Mouse (Mus musculus): Measurements from ENCODE around the gene Nfic. TPM values are rescaled to one million over a fixed set of nuclear protein-coding genes. Genes with fewer than 3 reads are reported as not detected.
A peak's percentile ranks its signal among the peaks of the same experiment; 100 is the strongest.

The Nfic gene
- polyA plus RNA-seq, 1 experiment from 2014 or later, result 31.5 TPM

DNA sequence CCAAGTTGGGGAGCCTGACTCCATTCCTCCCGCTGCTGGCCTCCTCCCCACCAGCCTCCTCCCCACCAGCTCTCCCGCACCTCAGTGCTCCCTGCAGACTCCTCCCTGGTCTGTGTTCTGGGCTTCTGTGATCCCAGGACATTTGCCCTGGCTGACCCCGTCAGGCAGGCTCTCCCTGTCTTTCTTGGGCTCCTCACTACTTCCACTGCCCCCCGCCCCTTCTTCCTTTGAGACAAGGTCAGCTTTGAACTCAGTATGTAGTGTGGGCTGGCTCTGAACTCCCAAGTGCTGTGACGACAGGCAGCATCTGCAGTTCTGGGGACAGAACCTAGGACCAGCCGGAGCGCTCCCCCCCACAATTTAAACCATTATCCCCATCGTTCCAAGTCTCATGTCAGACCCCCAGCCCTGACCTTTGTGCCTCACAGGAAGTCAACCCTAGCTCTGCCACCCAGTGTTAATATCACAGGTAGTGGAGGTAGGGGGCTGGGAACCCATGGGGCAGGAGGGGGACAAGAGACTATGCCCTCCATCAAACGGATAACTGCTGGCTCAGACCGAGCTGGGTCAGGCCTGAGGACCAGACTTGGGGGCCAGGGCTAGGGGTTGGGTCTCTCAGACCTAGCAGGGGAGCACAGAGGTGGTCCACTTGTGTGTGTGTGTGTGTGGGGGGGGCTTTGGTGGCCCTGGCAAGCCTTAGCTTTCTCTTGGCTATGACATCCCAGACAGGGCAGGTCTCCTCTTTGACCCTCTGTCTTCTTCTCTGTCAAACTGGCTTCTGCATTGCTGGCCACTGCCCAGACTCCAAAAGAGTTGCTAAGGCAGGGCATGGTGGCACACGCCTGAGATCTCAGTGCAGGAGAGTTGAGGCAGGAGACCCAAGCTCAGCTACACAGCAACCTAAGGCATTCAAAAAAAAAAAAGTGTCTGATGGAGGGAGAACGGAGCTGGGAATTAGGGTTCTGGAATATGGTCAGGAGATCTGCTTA lies 37.9 kb downstream of the Nfic start:
- Histone ChIP-seq H3K9me3 (replicated peaks) (no peaks in the 10 kb centered on the region), H3K4me1 (peaks cover 62% of the 10 kb centered on the region), H3K4me3 (peak overlapping the region; percentile 24), H3K4me2 (replicated peaks) (peak overlapping the region; percentile 55), H3K27me3 (peaks cover 15% of the 10 kb centered on the region), H3K36me3 (peaks cover 5% of the 10 kb centered on the region), H3K9ac (peak overlapping the region; percentile 58), H3K27ac (peak overlapping the region; percentile 71)
- WGBS, result 47% methylated on average over 12 of the region's 12 CpGs
- ATAC-seq (ENCODE audit: low FRiP score), result no peak

GRCm38 (mm10) chr10:81416581-81417226 lies 38.7 kb downstream of the Nfic start:
- peak overlapping the region; percentile 24 for H3K4me3 ChIP-seq
- peak overlapping the region; percentile 55 for H3K4me2 ChIP-seq (replicated peaks)
- H3K4me1 ChIP-seq, result peaks cover 70% of the 10 kb centered on the region
- peaks cover 5% of the 10 kb centered on the region for H3K36me3 ChIP-seq
- peaks cover 8% of the 10 kb centered on the region; the same call in 1 of the 2 replicates for H3K27me3 ChIP-seq
- peak overlapping the region; percentile 71 for H3K27ac ChIP-seq
- WGBS, result 0% methylated on average over 26 of the region's 26 CpGs
- peak; percentile 66 for ATAC-seq (ENCODE audit: low FRiP score)
- H3K9me3 ChIP-seq (replicated peaks), result no peaks in the 10 kb centered on the region
- H3K9ac ChIP-seq, result peak overlapping the region; percentile 58

DNA sequence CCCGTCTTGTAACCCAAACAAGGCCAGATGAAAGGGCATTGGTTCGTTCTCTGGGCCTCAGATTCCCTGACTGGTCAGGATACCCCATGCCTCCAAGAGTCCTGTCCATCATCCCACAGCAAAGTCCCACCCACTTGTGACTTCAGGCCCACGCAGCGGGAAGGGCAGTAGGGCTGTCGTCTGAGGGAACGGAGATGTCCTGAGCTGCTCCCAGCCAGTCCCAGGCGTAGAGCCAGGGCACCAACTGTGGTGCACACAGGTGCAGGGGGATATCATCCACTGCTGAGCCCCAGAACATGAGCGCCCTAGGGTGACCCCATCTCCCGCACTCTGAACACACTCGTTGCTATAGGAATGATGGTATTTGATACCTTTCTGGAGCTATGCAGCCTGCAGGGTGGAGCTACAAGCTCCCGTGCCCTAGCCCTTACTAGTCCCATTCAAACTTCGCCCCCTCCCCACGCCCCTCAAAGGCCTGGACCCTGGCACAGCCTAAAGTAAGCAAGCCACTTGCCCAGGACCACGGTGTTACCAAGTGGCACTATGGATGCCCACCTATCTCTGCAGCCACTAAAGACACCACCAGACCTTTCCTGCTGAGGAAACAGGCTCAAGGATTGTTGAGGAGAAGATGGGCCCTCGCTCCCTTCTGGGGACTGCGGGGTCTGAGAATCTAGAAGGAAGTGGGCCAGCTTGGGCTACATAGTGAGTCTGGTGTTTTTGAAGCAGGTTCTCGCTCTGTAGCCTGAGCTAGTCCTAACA lies 39.7 kb downstream of the Nfic start:
- H3K4me2 ChIP-seq (replicated peaks), result no peak overlapping the region
- H3K9me3 ChIP-seq (replicated peaks), result no peaks in the 10 kb centered on the region
- peaks cover 7% of the 10 kb centered on the region; the same call in 1 of the 2 replicates for H3K27me3 ChIP-seq
- H3K4me3 ChIP-seq, result no peak overlapping the region
- peaks cover 79% of the 10 kb centered on the region for H3K4me1 ChIP-seq
- no peak for ATAC-seq (ENCODE audit: low FRiP score)
- H3K9ac ChIP-seq, result no peak overlapping the region
- WGBS, result 62% methylated on average over 17 of the region's 17 CpGs
- H3K27ac ChIP-seq, result peak overlapping the region; percentile 5; the same call in 1 of the 2 replicates
- peaks cover 5% of the 10 kb centered on the region for H3K36me3 ChIP-seq

DNA sequence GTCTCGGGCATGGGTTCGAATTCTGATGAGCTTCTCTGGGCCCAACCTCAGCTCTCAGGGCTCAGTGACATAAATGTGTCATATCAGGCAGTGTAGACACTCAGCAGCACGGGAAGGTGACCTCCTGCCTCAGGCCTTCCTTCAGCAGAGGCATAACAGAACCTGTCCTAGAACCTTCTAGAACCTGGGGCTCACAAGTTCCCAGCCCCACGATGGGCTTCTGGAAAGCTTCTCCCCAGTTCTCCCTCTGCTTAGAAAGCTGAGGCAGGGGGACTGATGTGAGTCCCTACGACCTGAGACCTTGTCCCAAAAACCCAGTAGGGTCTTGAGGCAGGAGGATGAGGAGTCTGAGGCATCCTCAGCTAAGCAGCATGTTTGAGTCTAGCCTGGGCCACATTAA lies 40.3 kb downstream of the Nfic start:
- no peak overlapping the region for H3K4me2 ChIP-seq (replicated peaks)
- H3K27ac ChIP-seq, result peak overlapping the region; percentile 5; the same call in 1 of the 2 replicates
- H3K27me3 ChIP-seq, result peaks cover 7% of the 10 kb centered on the region; the same call in 1 of the 2 replicates
- peaks cover 4% of the 10 kb centered on the region for H3K36me3 ChIP-seq
- no peaks in the 10 kb centered on the region for H3K9me3 ChIP-seq (replicated peaks)
- WGBS, result 76% methylated on average over 5 of the region's 5 CpGs
- H3K9ac ChIP-seq, result no peak overlapping the region
- no peak overlapping the region for H3K4me3 ChIP-seq
- no peak for ATAC-seq (ENCODE audit: low FRiP score)
- H3K4me1 ChIP-seq, result peaks cover 84% of the 10 kb centered on the region

DNA sequence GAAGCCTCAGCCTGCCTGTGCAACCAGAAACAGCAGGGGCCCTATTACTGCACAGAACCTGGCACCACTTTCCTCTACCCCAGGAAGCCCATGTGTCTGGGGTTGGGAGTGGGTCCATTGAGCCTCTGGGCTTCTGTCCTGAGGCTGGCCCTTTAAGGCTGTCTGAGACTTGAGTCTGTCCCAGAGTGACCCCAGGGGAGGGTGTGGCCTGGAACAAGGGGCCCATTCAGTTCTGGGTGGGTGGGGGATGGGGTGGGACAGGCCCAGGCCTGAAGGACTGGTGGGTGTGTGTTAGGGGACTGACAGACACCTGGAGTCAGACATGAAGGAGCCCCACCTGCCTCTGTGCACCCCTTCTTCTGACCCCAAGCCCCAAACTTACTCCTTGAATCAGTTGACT lies 40.8 kb downstream of the Nfic start:
- Histone ChIP-seq H3K27me3 (peaks cover 7% of the 10 kb centered on the region; the same call in 1 of the 2 replicates), H3K36me3 (no peaks in the 10 kb centered on the region), H3K9me3 (replicated peaks) (no peaks in the 10 kb centered on the region), H3K27ac (peak overlapping the region; percentile 49), H3K9ac (no peak overlapping the region), H3K4me2 (replicated peaks) (no peak overlapping the region), H3K4me1 (peaks cover 88% of the 10 kb centered on the region), H3K4me3 (no peak overlapping the region)
- ATAC-seq (ENCODE audit: low FRiP score), result no peak

- peaks cover 92% of the 10 kb centered on the region for H3K4me1 ChIP-seq
- 30% methylated on average over 26 of the region's 26 CpGs for WGBS
- H3K36me3 ChIP-seq, result no peaks in the 10 kb centered on the region
- no peak overlapping the region for H3K4me3 ChIP-seq
- ATAC-seq (ENCODE audit: low FRiP score), result no peak
- H3K9ac ChIP-seq, result peak overlapping the region; percentile 29
- H3K27ac ChIP-seq, result peak overlapping the region; percentile 49; the same call in 1 of the 2 replicates
- H3K27me3 ChIP-seq, result peaks cover 7% of the 10 kb centered on the region; the same call in 1 of the 2 replicates
- H3K4me2 ChIP-seq (replicated peaks), result peak overlapping the region; percentile 34
- no peaks in the 10 kb centered on the region for H3K9me3 ChIP-seq (replicated peaks)
These were observed 41.8 kb downstream of the Nfic start for GRCm38 (mm10) chr10:81413310-81414261.

- WGBS, result 74% methylated on average over 16 of the region's 16 CpGs
- peaks cover 89% of the 10 kb centered on the region for H3K4me1 ChIP-seq
These were observed 42.7 kb downstream of the Nfic start for GRCm38 (mm10) chr10:81412586-81413309.

GRCm38 (mm10) chr10:81411471-81412400 lies 43.7 kb downstream of the Nfic start:
- no peak overlapping the region for H3K4me3 ChIP-seq
- peak overlapping the region; percentile 75 for H3K27ac ChIP-seq
- no peaks in the 10 kb centered on the region for H3K36me3 ChIP-seq
- no peaks in the 10 kb centered on the region for H3K9me3 ChIP-seq (replicated peaks)
- 0 out of 2 replicates have a peak, but pooled peaks have one; percentile 2 for ATAC-seq (ENCODE audit: low FRiP score)
- H3K4me2 ChIP-seq (replicated peaks), result no peak overlapping the region; the same call in 1 of the 2 replicates
- 66% methylated on average over 18 of the region's 18 CpGs for WGBS
- 0 out of 2 replicates have a peak overlapping the region, but pooled peaks have one; percentile 24 for H3K9ac ChIP-seq
- H3K4me1 ChIP-seq, result peaks cover 89% of the 10 kb centered on the region
- H3K27me3 ChIP-seq, result peaks cover 22% of the 10 kb centered on the region

More at GRCm38 (mm10) chr10:81412586-81413309, 42.7 kb downstream of the Nfic start:
- no peaks in the 10 kb centered on the region for H3K36me3 ChIP-seq
- no peak for ATAC-seq (ENCODE audit: low FRiP score)
- H3K27ac ChIP-seq, result peak overlapping the region; percentile 75
- H3K27me3 ChIP-seq, result peaks cover 15% of the 10 kb centered on the region
- no peak overlapping the region for H3K4me2 ChIP-seq (replicated peaks)
- no peak overlapping the region for H3K4me3 ChIP-seq
- H3K9ac ChIP-seq, result no peak overlapping the region
- H3K9me3 ChIP-seq (replicated peaks), result no peaks in the 10 kb centered on the region

GRCm38 (mm10) chr10:81410981-81411380 lies 44.5 kb downstream of the Nfic start:
- ATAC-seq (ENCODE audit: low FRiP score), result no peak
- H3K4me3 ChIP-seq, result no peak overlapping the region
- H3K36me3 ChIP-seq, result 0 out of 2 replicates have a peak, but pooled peaks cover under 1% of the 10 kb centered on the region
- WGBS, result 74% methylated on average over 9 of the region's 9 CpGs
- no peak overlapping the region for H3K9ac ChIP-seq
- H3K4me1 ChIP-seq, result peaks cover 90% of the 10 kb centered on the region
- no peak overlapping the region for H3K4me2 ChIP-seq (replicated peaks)
- no peaks in the 10 kb centered on the region for H3K9me3 ChIP-seq (replicated peaks)
- peak overlapping the region; percentile 75 for H3K27ac ChIP-seq
- H3K27me3 ChIP-seq, result peaks cover 30% of the 10 kb centered on the region
